Mouse (Mus musculus) heart, adult 2 months (tissue): Measurements from ENCODE around the gene BC055324. TPM values are rescaled to one million over a fixed set of nuclear protein-coding genes. Genes with fewer than 3 reads are reported as not detected.

ENCODE experiments used
- DNase-seq, 2 experiments: peaks; one replicate each; pipeline ENCODE4 v3.0.0; 2021
- H3K27ac ChIP-seq: fragments of 200-600 bp; 2 replicates; pipeline ENCODE4 v1.8.1; 2022
- H3K27me3 ChIP-seq: fragments of 200-500 bp; 2 replicates; pipeline ENCODE4 v1.6.1; 2012; ENCODE audit warnings: mild to moderate bottlenecking, low read length, inconsistent platforms, mixed read lengths; ENCODE audit not compliant: control insufficient read depth, insufficient read depth
- H3K36me3 ChIP-seq: fragments of 200-500 bp; 2 replicates; pipeline ENCODE4 v1.6.1; 2012; ENCODE audit warnings: low read length, inconsistent platforms; ENCODE audit not compliant: control insufficient read depth, insufficient read depth
- H3K4me1 ChIP-seq: fragments of 200-500 bp; 2 replicates; pipeline ENCODE4 v1.6.1; 2011; ENCODE audit warnings: low read length; ENCODE audit not compliant: control insufficient read depth, insufficient read depth
- H3K4me3 ChIP-seq: fragments of 200-600 bp; 2 replicates; pipeline ENCODE4 v1.8.1; 2022
- H3K79me2 ChIP-seq: fragments of 200-500 bp; replicated peaks from 2 replicates; pipeline ENCODE4 v1.6.1; 2012; ENCODE audit warnings: mild to moderate bottlenecking, inconsistent platforms, low read length, moderate library complexity, mixed read lengths; ENCODE audit not compliant: control insufficient read depth, insufficient read depth
- H3K9ac ChIP-seq: fragments of 200-500 bp; 2 replicates; pipeline ENCODE4 v1.6.1; 2012; ENCODE audit warnings: low read depth, mild to moderate bottlenecking, control low read depth, inconsistent platforms, low read length, mixed read lengths
- CTCF ChIP-seq: fragments of 200-600 bp; IDR thresholded peaks from 2 replicates; pipeline ENCODE4 v1.8.1; 2022; ENCODE audit warnings: antibody characterized with exemption, mild to moderate bottlenecking, moderate library complexity
- EP300 ChIP-seq: fragments of 200-500 bp; IDR thresholded peaks from 2 replicates; pipeline ENCODE4 v1.6.1; 2011; ENCODE audit warnings: low read depth, low read length, control low read depth; ENCODE audit not compliant: insufficient read depth
- POLR2A ChIP-seq: fragments of 200-500 bp; IDR thresholded peaks from 2 replicates; pipeline ENCODE4 v1.6.1; 2011; ENCODE audit warnings: mild to moderate bottlenecking, low read depth, low read length, control low read depth; ENCODE audit not compliant: insufficient read depth
- WGBS: fragments of 180-500 bp; shearing (Covaris S2); methylation state at CpG from one replicate; pipeline ENCODE4 v1.1.7; 2018; 5-methylcytosine and 5-hydroxymethylcytosine counted together
- intact Hi-C: fragments of 180-260 bp; cut with DNase I; formaldehyde crosslinking; loops from one replicate; pipeline ENCODE4 v1.15.1; 2025
- polyA plus RNA-seq: library from polyadenylated mRNA; depleted of rRNA; stranded (reverse); fragments of >200 nt; gene quantifications from 2 replicates; pipeline ENCODE4 v1.2.3, GENCODE M21; 2012
- total RNA-seq, 2 experiments: library from RNA; stranded (reverse); gene quantifications; 2 replicates each; pipeline ENCODE4 v1.2.3; 2021

Gene BC055324
- total and polyA plus RNA-seq, 3 experiments, result 0.53 to 0.93 (median 0.73) TPM

- Histone ChIP-seq H3K4me1 (peaks cover 2% of the 10 kb centered on the region; the same call in 1 of the 2 replicates), H3K4me3 (peak overlapping the region; percentile 93), H3K27ac (peak overlapping the region; percentile 95), H3K36me3 (peaks cover 2% of the 10 kb centered on the region; the same call in 1 of the 2 replicates), H3K9ac (peak overlapping the region; percentile 89), H3K27me3 (no peaks in the 10 kb centered on the region), H3K79me2 (0 out of 2 replicates have a peak, but pooled peaks cover 2% of the 10 kb centered on the region)
- no peak for DNase-seq
- intact Hi-C loops, result loop anchor here (2.0 kb wide), 1 partner anchor 64 kb away; the partner anchor contains the start of genes BC055324 and Mettl18
- no peak for TF ChIP-seq CTCF
- TF ChIP-seq EP300, result no peak
- TF ChIP-seq POLR2A, result no peak
- 2% methylated on average over 12 of the region's 12 CpGs for WGBS
Observed at GRCm38 (mm10) chr1:163930458-163930794, 64.2 kb downstream of the BC055324 start.

- DNase-seq, result peak; percentile 92
- under 1% methylated on average over 76 of the region's 77 CpGs for WGBS
- H3K27me3 ChIP-seq, result no peaks in the 10 kb centered on the region
Observed at GRCm38 (mm10) chr1:163929636-163930457, 64.7 kb downstream of the BC055324 start.

GRCm38 (mm10) chr1:163928846-163929245, 65.8 kb downstream of the BC055324 start, which contains the start of gene Scyl3:
Gene Scyl3, plus strand, starts transcription at chr1:163929100.
- 62% methylated on average over 7 of the region's 7 CpGs for WGBS
- Histone ChIP-seq H3K27me3 (no peaks in the 10 kb centered on the region), H3K27ac (peak within 1 kb of the TSS; percentile 95), H3K9ac (peak within 1 kb of the TSS; percentile 89), H3K4me3 (peak within 1 kb of the TSS; percentile 93), H3K4me1 (peaks cover 2% of the 10 kb centered on the region; the same call in 1 of the 2 replicates), H3K36me3 (peaks cover under 1% of the 10 kb centered on the region; the same call in 1 of the 2 replicates), H3K79me2 (0 out of 2 replicates have a peak, but pooled peaks cover 2% of the 10 kb centered on the region)
- no peak for TF ChIP-seq CTCF
- TF ChIP-seq POLR2A, result no peak
- TF ChIP-seq EP300, result no peak
- no peak for DNase-seq
- intact Hi-C loops, result loop anchor here (5.0 to 10.0 kb wide), 2 partner anchors 154 to 1382 kb away; partner anchors contain the start of genes Kifap3 and Mettl13

More at GRCm38 (mm10) chr1:163929636-163930457, 64.7 kb downstream of the BC055324 start:
- Histone ChIP-seq H3K4me1 (peaks cover 2% of the 10 kb centered on the region; the same call in 1 of the 2 replicates), H3K79me2 (0 out of 2 replicates have a peak, but pooled peaks cover 2% of the 10 kb centered on the region), H3K9ac (peak overlapping the region; percentile 89), H3K27ac (peak overlapping the region; percentile 95), H3K36me3 (peaks cover 2% of the 10 kb centered on the region; the same call in 1 of the 2 replicates), H3K4me3 (peak overlapping the region; percentile 93)
- TF ChIP-seq CTCF, result no peak
- TF ChIP-seq EP300, result 0 out of 2 replicates have a peak, but pooled peaks have one; percentile 15
- TF ChIP-seq POLR2A, result no peak
- intact Hi-C loops, result loop anchor here (2.0 to 10.0 kb wide), 3 partner anchors 65 to 1383 kb away; partner anchors contain the start of genes BC055324, Kifap3, Mettl13 and Mettl18

- Histone ChIP-seq H3K4me3 (no peak overlapping the region), H3K27ac (no peak overlapping the region), H3K9ac (no peak overlapping the region), H3K36me3 (no peaks in the 10 kb centered on the region), H3K27me3 (no peaks in the 10 kb centered on the region), H3K79me2 (no peaks in the 10 kb centered on the region), H3K4me1 (peaks cover 2% of the 10 kb centered on the region; the same call in 1 of the 2 replicates)
- intact Hi-C loops, result loop anchor here (10.0 kb wide), 1 partner anchor 149 kb away; the partner anchor contains the start of gene Kifap3
- TF ChIP-seq EP300 (no peak), CTCF (no peak), POLR2A (no peak)
- WGBS, result 64% methylated on average over 8 of the region's 8 CpGs
- no peak for DNase-seq
Observed at GRCm38 (mm10) chr1:163924093-163924492, 70.5 kb downstream of the BC055324 start.

GRCm38 (mm10) chr1:163917349-163918160, 77.0 kb downstream of the BC055324 start:
- no peaks in the 10 kb centered on the region for H3K4me1 ChIP-seq
- no peaks in the 10 kb centered on the region for H3K36me3 ChIP-seq
- H3K9ac ChIP-seq, result no peak overlapping the region
- H3K27ac ChIP-seq, result no peak overlapping the region
- 93% methylated on average over 5 of the region's 5 CpGs for WGBS
- TF ChIP-seq CTCF (no peak), POLR2A (no peak), EP300 (no peak)
- H3K27me3 ChIP-seq, result no peaks in the 10 kb centered on the region
- H3K79me2 ChIP-seq, result no peaks in the 10 kb centered on the region
- no peak for DNase-seq
- intact Hi-C loops, result no loop called here
- no peak overlapping the region for H3K4me3 ChIP-seq
